Mouse (Mus musculus) MEL (cell line): ENCODE data around the gene Lmx1a.

Experiments
- CTCF ChIP-seq, 3 experiments: IDR thresholded peaks in 2 of 3; conservative IDR thresholded peaks in 1 of 3; 2 replicates each; pipeline ENCODE4 v1.5.1; 2011 to 2012; ENCODE audit warnings: low read length in 3 of 3, low read depth in 2 of 3, mild to moderate bottlenecking in 2 of 3, improper control_type of control experiment in 1 of 3, inconsistent platforms in 1 of 3, mixed read lengths in 1 of 3, moderate library complexity in 1 of 3; ENCODE audit not compliant: control insufficient read depth in 1 of 3, insufficient read depth in 1 of 3, poor library complexity in 1 of 3, severe bottlenecking in 1 of 3
- E2F4 ChIP-seq: IDR thresholded peaks from 2 replicates; pipeline ENCODE4 v1.6.1; 2011; ENCODE audit warnings: low read depth, low read length, improper control_type of control experiment, borderline replicate concordance
- EP300 ChIP-seq, 2 experiments: IDR thresholded peaks; 2 replicates each; pipeline ENCODE4 v1.6.1; 2011; ENCODE audit warnings: improper control_type of control experiment in 2 of 2, low read length in 2 of 2, low read depth in 1 of 2, mild to moderate bottlenecking in 1 of 2
- ETS1 ChIP-seq: IDR thresholded peaks from 2 replicates; pipeline ENCODE4 v1.6.1; 2012; ENCODE audit warnings: low read depth, mild to moderate bottlenecking, inconsistent platforms, low read length, improper control_type of control experiment, moderate library complexity
- GATA1 ChIP-seq: IDR thresholded peaks from 2 replicates; pipeline ENCODE4 v1.6.1; 2011; ENCODE audit warnings: low read depth, low read length, improper control_type of control experiment
- MYC ChIP-seq: IDR thresholded peaks from 2 replicates; pipeline ENCODE4 v1.6.1; 2011; ENCODE audit warnings: low read depth, mild to moderate bottlenecking, low read length, improper control_type of control experiment, moderate library complexity
- POLR2A ChIP-seq, 2 experiments: IDR thresholded peaks; 2 replicates each; pipeline ENCODE4 v1.6.1; 2011 to 2012; ENCODE audit warnings: low read length in 2 of 2, mild to moderate bottlenecking in 2 of 2, control low read depth in 1 of 2, improper control_type of control experiment in 1 of 2, low read depth in 1 of 2, moderate library complexity in 1 of 2; ENCODE audit not compliant: control insufficient read depth in 1 of 2, insufficient read depth in 1 of 2, poor library complexity in 1 of 2
- RAD21 ChIP-seq: IDR thresholded peaks from 2 replicates; pipeline ENCODE4 v1.6.1; 2011; ENCODE audit warnings: mild to moderate bottlenecking, low read depth, low read length, improper control_type of control experiment
- TBP ChIP-seq: IDR thresholded peaks from 2 replicates; pipeline ENCODE4 v1.8.0; 2011; ENCODE audit warnings: low read depth, low read length, improper control_type of control experiment
- ZNF384 ChIP-seq: IDR thresholded peaks from 2 replicates; pipeline ENCODE4 v1.6.1; 2012; ENCODE audit warnings: low read depth, mild to moderate bottlenecking, inconsistent platforms, low read length, improper control_type of control experiment

DNA sequence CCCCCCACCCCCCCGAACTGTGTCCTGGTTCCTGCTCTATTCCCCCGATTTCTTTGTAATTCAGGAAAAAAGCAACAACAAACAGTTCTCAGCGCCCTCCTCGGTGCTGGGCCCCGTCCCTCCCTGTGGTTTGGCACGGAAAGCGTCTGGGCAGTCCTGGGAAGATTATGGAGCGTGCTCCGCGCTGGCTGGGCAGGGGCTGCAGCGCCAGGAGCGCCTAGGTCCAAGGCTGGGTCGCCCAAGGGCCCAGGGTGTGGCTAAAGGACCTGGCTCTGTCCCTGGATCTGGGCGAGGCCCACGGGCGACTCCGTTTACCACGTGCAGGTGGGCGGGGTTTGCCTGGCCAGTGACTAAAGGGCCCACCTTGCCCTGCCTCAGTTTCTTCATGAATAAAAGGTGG lies 27.9 kb upstream of the Lmx1a start:
- no peak for TF ChIP-seq ETS1
- no peak for TF ChIP-seq EP300 (IDR thresholded peaks at IDR 0.05; ENCODE audit: low read depth in 1 of 2, low read length in 2 of 2)
- TF ChIP-seq ZNF384, result no peak
- no peak for TF ChIP-seq POLR2A (IDR thresholded peaks at IDR 0.05; ENCODE audit: control insufficient read depth in 1 of 2, insufficient read depth in 1 of 2, low read depth in 1 of 2, low read length in 2 of 2, poor library complexity in 1 of 2)
- TF ChIP-seq CTCF (IDR thresholded peaks at IDR 0.05 in 2 of 3, conservative IDR thresholded peaks at IDR 0.05 in 1 of 3; ENCODE audit: control insufficient read depth in 1 of 3, insufficient read depth in 1 of 3, low read depth in 2 of 3, low read length in 3 of 3, poor library complexity in 1 of 3, severe bottlenecking in 1 of 3), result no peak
- TF ChIP-seq TBP, result no peak
- no peak for TF ChIP-seq E2F4
- TF ChIP-seq GATA1, result no peak
- no peak for TF ChIP-seq MYC
- TF ChIP-seq RAD21, result no peak
